Mouse (Mus musculus): ENCODE data around the gene Hspa12b.
"Not testable (repeated sequence)": the region's sequence is repeated elsewhere in the genome, so short reads cannot be mapped to it uniquely, and the experiment has no call there.

The Hspa12b gene

GRCm38 (mm10) chr2:131127161-131127730, at the start of gene Hspa12b:
Gene Hspa12b, plus strand, starts transcription at chr2:131127280.
- DNase-seq: no peak

- DNase-seq: no peak
Observed at GRCm38 (mm10) chr2:131080507-131080906, 46.6 kb upstream of the Hspa12b start.

- no peak for DNase-seq
Observed at GRCm38 (mm10) chr2:131084206-131084605, 42.9 kb upstream of the Hspa12b start.

GRCm38 (mm10) chr2:131086667-131087390, 40.3 kb upstream of the Hspa12b start, which contains the start of gene Siglec1:
Gene Siglec1, minus strand, starts transcription at chr2:131086765.
- no peak for DNase-seq

- DNase-seq: no peak
Observed at GRCm38 (mm10) chr2:131088581-131088980, 38.5 kb upstream of the Hspa12b start.

- no peak for DNase-seq
Observed at GRCm38 (mm10) chr2:131089634-131090033, 37.4 kb upstream of the Hspa12b start.

- no peak for DNase-seq
Observed at GRCm38 (mm10) chr2:131090852-131091251, 36.2 kb upstream of the Hspa12b start.

GRCm38 (mm10) chr2:131093577-131093976, 33.5 kb upstream of the Hspa12b start:
- no peak for DNase-seq

GRCm38 (mm10) chr2:131094823-131095222, 32.3 kb upstream of the Hspa12b start:
- peak; percentile 66 for DNase-seq

GRCm38 (mm10) chr2:131096101-131096795, 30.8 kb upstream of the Hspa12b start:
- DNase-seq: no peak

- DNase-seq: no peak
Observed at GRCm38 (mm10) chr2:131097087-131097486, 30.0 kb upstream of the Hspa12b start.

GRCm38 (mm10) chr2:131101530-131101929, 25.6 kb upstream of the Hspa12b start:
- DNase-seq: no peak

- DNase-seq: no peak
Observed at GRCm38 (mm10) chr2:131104021-131104420, 23.1 kb upstream of the Hspa12b start.

- DNase-seq: not testable (repeated sequence)
Observed at GRCm38 (mm10) chr2:131105061-131105460, 22.0 kb upstream of the Hspa12b start.

GRCm38 (mm10) chr2:131105989-131106388, 21.1 kb upstream of the Hspa12b start:
- no peak for DNase-seq

- DNase-seq: no peak
Observed at GRCm38 (mm10) chr2:131118968-131119574, 8.0 kb upstream of the Hspa12b start.

- no peak for DNase-seq
Observed at GRCm38 (mm10) chr2:131124166-131124565, 2.9 kb upstream of the Hspa12b start.

- DNase-seq: no peak
Observed at GRCm38 (mm10) chr2:131125157-131125963, 1.7 kb upstream of the Hspa12b start.

GRCm38 (mm10) chr2:131125964-131126815, 890 bp upstream of the Hspa12b start:
- DNase-seq: no peak

- no peak for DNase-seq
Observed at GRCm38 (mm10) chr2:131128211-131128610, 1.1 kb downstream of the Hspa12b start.

GRCm38 (mm10) chr2:131128636-131129157, 1.6 kb downstream of the Hspa12b start:
- no peak for DNase-seq
